Mouse (Mus musculus): ENCODE data around the gene Pccb.

DNA sequence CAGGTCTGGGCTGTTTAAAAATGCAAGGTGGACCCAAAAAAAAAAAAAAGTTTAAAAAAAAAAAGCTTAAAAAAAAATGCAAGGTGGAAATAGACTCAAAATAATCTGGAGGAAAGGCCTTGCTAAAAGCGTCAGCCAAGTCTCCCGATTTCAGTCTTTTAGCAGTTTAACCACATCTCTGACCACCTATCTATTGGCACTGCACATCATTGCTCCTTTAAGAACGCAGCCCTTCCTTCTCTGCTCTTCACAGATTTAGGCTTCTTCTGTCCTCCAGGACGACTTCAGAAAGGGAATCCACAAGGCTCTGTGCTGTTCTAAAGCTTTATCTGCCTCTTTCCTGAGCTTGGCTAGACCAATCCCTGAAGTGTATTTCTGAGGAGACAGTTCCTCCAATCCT lies 70.6 kb downstream of the Pccb start:
- TF ChIP-seq POLR2A (IDR thresholded peaks at IDR 0.05; ENCODE audit: insufficient read depth, low read length), result no peak
- TF ChIP-seq CTCF (IDR thresholded peaks at IDR 0.05; ENCODE audit: low read depth, low read length), result no peak

Data from ES-Bruce4 (cell line).